Mouse (Mus musculus) testis, adult 2 months (tissue): ENCODE measurements around the gene Hspg2.

Experiments
- CTCF ChIP-seq: fragments of 200-500 bp; IDR thresholded peaks from 2 replicates; pipeline ENCODE4 v1.5.1; 2012; ENCODE audit warnings: low read depth, mild to moderate bottlenecking, inconsistent platforms, low read length, moderate library complexity; ENCODE audit not compliant: control insufficient read depth, insufficient read depth, insufficient replicate concordance
- POLR2A ChIP-seq: fragments of 200-500 bp; IDR thresholded peaks from 2 replicates; pipeline ENCODE4 v1.6.1; 2012; ENCODE audit warnings: low read depth, mild to moderate bottlenecking, inconsistent platforms, low read length, moderate library complexity; ENCODE audit not compliant: control insufficient read depth

DNA sequence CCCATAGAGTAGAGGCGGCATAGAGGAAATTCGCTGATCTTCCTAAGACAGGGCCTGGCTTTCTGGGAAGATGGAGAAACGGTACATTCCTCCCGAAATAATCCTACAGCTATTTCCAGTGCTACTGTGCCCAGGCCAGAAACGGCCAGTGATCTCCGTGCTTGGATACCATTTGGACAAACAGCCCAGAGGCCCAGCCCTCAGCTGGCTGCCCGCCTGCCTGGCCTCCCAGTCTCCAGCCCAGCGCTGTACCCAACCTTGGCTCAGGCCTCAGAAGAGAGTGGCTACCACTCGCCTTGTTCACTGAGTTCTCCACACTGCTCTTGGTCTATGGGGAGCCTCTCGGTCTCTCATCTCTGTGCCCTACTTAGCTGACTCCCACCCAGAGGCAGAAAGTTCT is 18.9 kb upstream of the Hspg2 start:
- TF ChIP-seq POLR2A (no peak), CTCF (no peak)
